Mouse (Mus musculus): Measurements from ENCODE around the gene Tcf20.

The Tcf20 gene

DNA sequence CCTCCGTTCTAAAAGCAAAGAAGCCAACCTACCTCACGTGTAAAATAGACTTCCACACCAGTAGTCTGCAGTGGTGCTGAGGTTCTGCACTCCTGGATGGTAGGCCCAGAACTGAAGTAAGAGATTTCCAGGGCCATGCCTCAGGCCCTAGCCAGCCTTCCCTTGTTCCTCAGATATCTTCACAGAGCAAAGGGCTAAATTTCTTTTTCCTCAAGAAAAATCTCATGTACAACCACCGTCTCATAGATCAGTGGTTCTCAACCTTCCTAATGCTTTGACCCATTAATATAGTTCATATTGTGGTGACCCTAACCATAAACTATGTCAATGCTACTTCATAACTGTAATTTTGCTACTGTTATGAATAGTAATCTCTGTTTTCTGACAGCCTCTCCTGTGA, 87.3 kb downstream of the Tcf20 start:
- 34% methylated on average over 3 of the region's 3 CpGs for WGBS

DNA sequence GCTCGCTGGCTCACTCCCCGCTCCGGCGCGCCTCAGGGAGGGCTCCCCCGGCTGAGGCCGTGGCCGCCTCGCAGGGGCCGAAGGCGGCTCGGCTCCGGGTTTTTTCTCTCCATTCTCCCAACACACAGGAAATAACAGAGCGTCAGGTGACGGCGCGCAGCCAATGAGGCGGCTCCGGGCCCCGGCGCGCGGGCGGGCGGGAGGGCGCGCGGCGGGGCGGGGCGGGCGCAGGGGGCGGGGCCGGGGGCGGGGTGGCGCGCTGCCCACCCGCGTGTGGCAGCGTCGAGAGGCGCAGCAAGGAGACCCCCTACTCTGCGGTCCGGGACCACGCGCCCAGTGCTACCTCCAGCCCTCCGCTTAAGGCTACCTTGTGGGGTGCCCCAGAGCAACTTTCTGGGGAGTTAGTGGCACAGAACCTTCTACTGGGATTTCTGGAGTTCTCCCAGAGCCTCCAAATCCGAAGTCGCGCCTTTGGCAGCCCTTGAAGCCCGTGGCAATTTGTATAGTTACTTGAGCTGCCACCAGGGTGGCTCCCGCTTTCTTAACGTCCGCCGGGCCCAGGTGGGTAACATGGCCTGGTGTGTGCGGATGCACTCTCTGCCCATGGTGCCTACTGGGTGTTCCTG, 87.9 kb downstream of the Tcf20 start:
- 3% methylated on average over 53 of the region's 56 CpGs for WGBS

DNA sequence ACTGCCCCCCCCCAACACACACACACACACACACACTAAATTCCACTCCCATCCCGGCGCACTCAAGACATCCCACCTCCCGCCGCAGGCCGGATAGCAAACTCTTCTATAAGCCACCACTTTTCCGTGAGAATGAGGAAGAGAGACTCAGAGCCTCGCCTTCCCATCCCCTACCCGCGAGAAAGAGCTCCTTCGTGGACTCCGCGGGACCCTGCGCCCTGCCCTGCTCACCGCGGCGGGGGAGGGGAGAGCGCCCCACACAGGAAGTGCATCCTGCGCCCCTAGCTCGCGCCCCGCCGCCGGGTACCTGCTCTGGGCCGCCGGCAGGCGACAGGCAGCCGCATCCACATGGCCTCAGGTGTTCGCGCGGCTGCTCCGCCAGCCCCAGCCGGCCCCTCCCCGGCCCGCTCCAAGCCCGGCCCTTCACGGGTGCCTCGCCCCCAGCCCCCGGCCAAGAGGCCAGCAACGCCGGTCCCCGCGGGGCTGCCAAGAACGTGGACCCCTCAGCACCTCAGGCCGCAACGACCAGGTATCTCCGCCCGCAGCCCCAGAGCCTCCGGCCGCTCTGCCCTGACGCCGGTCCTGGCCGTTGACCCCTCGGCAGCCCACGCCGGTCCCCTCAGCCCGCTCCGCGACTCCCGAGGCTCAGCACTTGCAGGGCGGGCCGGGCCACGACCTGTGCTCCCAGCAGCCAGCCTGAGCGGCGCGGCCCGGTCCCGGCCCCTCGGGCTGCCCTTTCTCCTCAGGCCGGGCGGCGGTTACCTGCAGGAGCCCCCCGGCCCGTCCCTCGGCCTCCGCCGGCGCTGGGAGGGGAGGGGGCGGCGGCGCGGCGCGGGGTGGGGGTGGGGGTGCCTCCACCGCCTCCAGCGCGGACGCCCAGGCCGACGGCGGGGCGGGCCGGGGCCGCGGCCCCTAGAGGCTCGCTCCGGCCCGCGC, 88.7 kb downstream of the Tcf20 start:
- 1% methylated on average over 93 of the region's 98 CpGs for WGBS

DNA sequence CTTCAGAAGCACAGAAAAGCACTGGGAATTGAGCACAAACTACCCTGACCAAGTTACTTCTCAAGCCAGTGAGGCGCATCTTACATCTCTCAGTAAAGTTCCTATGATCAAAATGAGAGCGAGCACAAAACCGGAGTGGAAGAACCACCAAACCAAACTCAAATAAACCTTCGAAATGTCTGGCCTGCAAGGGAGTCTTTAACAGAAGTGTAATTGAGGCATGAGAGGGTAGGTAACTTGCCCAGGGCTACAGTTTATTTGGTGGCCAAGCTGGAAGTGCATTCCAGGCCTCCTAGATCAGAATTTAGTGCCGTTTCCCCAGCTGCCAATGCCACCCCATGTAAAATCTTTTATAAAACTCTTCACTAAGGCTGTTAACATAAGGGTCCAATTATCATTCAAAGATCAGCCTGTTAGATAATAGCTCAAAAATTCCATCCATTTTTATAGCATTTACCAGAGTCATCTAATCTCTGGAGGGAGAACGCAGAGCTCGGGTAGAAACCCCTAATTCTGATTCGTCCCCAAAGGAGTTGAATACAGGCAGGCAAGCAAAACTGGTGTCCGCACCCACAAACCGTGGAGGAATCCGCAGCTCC, 89.4 kb downstream of the Tcf20 start:
- WGBS = 20% methylated on average over 11 of the region's 11 CpGs

DNA sequence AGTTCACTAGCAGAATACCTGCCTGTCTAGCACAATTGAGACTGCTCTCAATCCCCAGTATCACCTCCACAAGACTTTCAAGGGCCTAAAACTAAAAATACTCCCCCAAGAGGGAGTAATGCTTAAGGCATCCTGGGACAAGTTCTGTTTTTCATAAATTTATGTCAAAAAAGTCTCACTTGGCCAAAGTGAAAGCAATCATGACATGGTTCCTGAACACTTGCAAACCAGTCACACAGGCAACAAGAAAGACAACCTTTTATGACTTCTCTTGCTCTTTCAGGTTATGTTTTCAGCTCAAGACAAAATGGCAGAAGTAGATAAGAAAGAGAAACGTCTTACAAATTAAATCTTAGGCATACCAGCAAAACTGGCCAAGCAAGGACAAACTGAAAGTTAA, 91.3 kb downstream of the Tcf20 start:
- WGBS = 76% methylated on average over 1 of the region's 1 CpGs

DNA sequence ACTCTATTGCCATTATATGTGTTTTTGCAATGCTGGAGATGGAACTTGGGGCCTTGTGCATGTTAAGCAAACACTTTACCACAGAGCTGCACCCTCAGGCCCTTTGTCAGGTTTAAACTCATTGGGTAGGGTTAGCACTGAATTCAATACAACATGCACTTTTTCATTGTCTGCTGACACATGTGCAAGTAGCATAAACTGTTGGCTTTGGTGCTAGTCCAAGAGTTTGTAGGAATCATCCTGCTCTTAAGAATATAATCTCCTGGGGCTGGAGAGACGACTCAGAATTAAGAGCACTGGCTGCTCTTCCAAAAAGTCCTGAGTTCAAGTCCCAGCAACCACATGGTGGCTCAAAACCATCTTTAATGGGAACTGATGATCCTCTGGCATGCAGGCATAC, 98.2 kb downstream of the Tcf20 start:
- WGBS = 37% methylated on average over 1 of the region's 1 CpGs

DNA sequence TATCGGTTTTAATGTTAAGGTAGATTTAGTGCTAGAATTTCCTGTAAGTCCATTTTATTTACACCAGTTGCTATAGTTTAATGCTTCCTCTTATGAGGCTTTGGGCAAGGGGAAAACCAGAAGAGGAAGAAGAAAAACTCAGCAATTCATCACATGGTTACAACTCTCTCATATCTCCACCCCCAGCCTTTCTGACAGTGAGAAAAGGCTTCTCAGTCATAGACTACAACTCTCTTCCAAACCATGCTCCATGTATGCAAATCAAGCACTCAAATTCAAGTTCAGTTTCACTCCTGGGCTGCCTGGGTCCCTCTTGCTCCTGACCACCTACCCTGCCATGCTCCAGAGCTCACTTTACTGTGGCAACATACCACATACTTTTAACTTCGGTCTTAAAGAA, 99.2 kb downstream of the Tcf20 start:
- 76% methylated on average over 2 of the region's 2 CpGs for WGBS

DNA sequence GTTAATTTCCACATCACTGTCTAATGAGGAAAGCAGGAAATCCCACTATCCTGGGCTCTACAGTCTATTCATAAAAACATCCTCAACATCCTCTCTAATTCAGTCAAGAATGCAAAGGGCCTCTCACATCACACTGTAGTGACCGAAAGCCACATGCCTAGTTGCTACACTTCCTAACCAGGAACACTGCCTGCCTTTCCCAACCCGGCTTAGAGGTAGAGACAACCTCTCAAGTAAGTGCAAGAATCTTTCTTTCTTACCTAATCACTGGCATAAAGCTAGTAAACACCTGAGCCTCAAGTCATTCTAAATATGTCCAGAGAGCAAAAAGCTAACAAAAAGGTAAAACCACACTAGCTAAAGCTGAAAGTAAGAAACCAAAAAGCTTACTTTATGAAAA, 110.8 kb downstream of the Tcf20 start:
- WGBS = 81% methylated on average over 2 of the region's 2 CpGs

DNA sequence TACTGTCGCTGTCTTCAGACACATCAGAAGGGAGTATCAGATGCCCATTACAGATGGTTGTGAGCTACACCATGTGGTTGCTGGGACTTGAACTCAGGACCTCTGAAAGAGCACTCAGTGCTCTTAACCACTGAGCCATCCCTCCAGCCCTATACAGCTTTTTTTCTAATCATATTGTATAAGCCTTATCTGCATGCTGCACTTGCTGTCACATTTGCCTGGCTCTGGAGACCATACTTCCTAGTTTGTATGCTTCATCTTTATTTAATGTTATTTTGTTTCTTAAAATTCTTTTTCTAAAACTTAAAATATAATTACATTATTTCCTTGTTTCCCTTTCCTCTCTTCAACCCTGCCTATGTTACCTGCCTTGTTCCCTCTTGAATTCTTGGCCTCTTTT, 115.6 kb downstream of the Tcf20 start:
- WGBS = 79% methylated on average over 1 of the region's 1 CpGs

DNA sequence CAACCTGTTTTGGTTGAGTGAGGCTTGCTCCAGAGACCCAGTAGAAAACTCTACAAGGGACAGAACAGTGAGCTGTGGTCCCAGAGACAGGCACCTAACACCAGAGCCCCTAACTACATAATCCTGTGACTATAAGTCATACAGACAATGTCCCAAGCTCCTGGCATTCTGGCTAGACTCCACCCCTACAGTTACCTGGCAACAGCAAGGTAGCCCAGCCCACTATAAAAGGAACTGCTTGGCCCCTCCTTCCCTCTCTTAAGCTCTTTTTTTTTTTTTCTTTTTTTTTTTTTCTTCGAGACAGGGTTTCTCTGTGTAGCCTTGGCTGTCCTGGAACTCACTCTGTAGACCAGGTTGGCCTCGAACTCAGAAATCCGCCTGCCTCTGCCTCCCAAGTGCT, 121.4 kb downstream of the Tcf20 start:
- WGBS = 98% methylated on average over 3 of the region's 3 CpGs

DNA sequence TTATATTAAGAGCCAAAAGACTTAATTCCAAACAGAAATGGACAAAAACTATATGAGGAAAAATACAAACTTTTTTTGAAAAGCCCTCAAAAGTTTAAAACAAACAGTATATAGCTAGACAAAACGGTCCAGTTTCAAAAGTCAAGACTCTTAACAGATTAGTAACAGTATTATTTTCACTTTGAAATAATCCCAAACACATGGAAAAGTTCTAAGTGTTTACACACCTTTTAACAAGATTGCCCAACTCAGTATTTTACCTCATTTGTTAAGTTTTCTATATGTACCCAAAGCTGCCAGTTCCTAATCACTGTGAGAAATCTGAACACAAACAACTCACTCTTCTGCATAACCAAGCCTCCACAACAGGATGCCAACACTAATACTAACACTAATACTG, 124.0 kb downstream of the Tcf20 start:
- 90% methylated on average over 1 of the region's 1 CpGs for whole genome bisulfite sequencing

DNA sequence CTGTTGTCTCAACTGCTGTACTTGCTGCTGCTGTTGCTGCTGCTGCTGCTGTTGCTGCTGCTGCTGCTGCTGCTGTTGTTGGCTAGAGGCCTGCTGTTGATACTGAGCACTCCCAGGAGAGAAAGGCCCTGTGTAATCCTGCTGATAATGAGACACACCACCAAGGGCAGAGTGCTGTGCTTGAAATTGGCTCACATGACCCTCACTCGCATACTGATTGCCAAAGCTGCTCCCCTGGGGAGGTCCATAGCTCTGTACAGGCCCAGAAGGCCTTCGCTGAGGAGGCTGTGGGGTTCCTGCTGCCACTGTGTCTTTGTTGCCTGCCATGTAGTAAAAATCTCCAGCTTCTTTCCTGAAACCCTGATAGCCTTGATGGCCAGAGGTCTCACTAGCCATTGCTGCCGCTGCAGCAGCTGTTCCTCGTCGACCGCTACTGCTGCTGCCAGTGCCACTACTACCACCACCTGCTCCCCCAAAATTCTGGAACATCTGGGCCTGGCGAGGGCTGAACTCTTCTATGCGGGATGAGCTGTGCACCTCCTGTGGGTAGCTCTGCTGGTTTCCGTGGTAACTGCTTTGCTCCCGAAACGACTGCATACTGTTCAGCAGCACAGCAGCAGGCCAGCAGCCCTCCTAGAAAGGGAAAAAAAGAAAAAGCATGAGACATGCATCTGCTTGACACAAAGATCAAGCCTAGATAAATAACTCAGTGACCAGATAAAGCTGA, 130.9 kb downstream of the Tcf20 start:
- WGBS = 38% methylated on average over 11 of the region's 11 CpGs

DNA sequence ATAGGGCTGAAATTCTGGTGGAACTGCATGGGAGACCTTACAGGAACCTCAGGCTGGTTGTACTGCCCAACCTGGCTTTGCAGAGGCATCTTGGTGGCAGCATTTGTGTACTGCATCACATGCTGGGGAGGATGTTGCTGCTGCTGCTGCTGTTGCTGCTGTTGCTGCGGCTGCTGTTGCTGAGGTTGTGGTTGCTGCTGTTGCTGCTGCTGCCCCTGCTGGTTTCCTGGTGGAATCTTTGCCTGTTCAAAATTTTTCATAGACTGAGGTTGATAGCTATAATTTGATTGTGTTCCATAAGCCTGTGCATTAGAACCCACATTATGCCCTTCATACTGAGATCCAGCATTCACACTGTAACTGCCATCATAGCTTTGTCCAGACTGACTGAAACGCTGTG, 131.6 kb downstream of the Tcf20 start:
- WGBS = 73% methylated on average over 2 of the region's 2 CpGs

DNA sequence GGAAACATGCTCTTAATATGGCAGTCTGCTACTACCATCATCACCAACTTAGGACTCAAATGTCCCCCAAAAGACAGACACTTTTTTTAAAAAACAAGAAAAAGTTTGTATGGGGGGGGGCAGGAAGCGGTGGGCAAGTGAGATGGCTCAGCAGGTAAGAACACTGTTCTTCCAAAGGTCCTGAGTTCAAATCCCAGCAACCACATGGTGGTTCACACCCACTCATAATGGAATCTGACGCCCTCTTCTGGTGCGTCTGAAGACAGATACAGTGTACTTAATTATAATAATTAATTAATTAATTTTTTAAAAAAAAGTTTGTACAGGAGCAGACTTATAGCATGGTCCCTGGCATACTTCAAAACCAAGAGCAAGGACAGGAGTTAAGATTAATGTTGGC, 148.5 kb downstream of the Tcf20 start:
- 95% methylated on average over 3 of the region's 3 CpGs for WGBS

DNA sequence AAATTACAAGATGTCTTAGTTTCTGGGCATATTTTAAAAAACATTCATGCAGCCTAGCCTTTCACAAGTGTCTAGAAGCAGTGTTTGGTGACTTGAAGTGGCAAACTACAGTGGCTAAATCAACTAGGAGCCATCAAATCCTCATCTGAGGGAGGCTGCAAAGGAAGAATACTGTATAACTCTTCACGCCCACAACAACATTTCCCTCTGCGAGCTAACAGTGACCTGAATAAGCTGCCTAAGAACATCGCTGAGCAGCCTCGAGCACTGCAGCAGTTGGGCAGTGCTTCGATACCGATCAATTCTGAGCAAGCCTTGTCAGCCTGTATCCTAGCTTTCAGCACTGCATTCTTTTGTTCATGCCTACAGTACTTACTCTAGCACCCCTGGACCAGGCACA, 157.8 kb downstream of the Tcf20 start:
- 38% methylated on average over 6 of the region's 6 CpGs for WGBS

DNA sequence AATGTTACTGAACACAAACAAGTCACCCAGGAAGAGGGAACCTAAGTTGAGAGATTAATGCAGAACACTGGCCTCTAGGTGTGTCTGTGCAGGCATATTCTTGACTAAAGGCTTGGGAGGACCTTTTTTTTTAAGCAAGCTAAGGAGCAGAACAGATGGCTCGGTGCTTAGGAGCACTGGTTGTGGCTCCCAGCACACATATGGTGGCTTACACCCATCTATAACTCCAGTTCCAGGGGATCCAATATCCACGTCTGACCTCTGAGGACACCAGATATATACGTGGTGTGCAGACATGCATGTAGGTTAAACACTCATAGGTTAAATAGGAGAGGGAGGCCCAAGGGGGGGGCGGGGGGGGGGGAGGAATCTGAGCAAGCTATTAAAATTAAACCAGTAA, 165.3 kb downstream of the Tcf20 start:
- WGBS = 60% methylated on average over 3 of the region's 4 CpGs

DNA sequence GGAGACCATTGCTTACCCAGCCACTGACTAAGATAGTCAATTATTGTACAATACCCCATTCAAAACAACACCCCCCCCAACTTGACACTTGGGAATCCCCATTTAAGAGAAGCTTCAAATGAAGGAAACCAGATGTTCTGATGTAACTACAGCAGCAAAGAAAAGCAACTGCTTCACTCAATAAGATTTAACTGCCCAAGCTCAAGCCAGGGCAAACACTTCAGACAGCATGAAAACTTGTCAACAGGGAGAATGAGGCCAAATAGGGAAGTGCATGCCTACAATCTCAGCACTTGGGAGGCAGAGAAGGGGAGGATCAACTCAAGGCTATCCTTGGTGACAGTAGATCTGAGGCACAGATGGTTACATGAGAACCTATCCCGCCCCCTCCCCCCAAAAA, 166.0 kb downstream of the Tcf20 start:
- 95% methylated on average over 1 of the region's 1 CpGs for WGBS

DNA sequence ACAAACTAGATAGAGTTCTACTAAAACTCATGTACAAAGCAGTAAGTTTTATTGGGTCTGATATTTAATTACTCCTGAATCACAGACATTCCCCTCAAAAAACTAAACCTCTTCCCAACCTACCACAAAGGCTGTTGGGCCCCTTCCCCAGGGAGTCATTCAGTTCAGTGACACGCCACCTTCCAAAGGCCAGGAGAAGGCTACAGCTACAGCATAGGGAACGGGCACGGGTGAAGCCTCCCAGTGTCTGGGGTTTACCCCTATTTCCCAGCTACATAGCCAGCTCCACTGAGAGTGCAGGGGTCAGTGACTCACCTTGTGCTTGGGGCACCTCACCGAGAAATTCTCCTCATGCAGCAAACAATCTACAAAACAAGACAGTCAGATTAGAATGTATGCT, 172.4 kb downstream of the Tcf20 start:
- 91% methylated on average over 4 of the region's 4 CpGs for WGBS

DNA sequence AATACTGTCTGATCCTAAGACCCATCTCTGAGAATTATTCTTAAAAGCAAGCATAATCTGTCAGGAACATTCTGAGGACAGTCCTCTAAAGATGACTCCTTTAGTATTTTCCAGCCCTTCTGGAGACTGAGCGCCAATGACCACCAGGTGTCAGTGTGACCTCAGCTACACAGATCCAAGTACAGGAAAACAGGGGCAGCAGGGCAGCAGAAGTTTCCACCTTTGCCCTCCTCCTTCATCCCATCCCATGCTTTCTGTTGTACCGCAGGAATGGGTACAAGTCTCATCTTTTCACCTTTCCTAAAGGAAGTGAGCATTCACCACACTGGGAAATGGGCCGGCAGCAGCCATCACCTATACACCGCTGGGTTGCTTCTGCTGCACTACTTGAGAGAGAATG, 172.9 kb downstream of the Tcf20 start:
- whole genome bisulfite sequencing = 56% methylated on average over 4 of the region's 4 CpGs

DNA sequence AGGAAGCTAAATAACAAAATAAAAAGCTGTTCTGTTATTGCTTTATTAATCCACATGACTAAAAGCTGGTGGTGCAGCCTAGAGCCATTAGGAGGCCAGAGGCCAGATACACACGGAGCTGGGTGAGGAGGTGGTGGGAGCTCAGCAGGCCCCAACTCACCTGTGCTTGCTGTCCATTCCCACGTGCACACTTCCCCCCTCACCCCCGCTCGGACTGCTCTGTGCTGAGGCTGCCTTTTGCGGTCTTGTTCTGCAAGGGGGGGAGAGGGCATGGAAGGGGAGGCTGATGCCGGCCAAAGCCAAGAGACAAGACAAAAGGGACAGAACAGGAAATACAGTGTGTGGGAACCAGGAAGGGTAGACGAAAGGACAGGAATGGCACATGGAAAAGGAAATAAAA, 173.4 kb downstream of the Tcf20 start:
- 73% methylated on average over 7 of the region's 7 CpGs for WGBS

DNA sequence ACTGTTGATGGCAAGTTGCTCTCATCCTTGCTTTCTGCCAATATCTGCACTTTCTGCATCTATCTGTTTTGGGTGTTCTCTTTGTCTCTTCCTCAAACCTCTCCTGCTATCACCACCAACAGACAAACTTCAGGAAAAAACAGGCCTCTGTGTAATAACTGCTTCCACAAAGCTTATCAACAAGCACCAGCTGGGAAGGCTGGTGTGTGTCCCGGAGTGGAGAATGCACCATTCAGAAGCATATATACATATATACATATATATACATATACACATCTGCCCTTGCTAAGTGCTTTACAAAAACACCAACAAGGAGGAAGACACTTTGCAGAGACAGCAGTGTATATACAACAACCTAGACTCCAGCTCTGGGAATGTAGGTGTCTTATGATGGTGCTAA, 177.1 kb downstream of the Tcf20 start:
- 69% methylated on average over 1 of the region's 1 CpGs for WGBS

DNA sequence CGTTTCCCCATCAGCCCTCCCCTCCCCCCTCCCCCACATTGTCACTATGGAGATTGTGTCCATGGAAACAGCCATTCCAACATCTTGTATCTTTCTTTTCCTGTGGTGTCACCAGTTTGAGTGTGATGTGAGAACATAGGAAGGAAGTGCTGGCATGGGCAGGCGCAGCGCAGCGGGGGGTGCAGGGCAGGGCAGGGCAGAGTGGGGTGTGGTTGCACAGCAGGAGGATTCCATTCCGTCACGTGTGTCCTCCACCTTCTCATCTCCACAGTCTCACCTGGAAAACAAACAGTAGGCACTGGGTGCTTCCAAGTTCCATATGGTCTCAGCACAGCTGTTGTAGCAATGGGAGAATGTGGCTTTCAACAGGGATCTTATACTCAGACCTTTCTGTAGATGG, 178.2 kb downstream of the Tcf20 start:
- 53% methylated on average over 6 of the region's 6 CpGs for WGBS

Data from cerebral cortex, adult 2 months (tissue).